Mouse (Mus musculus) central nervous system, embryonic 14 days (tissue): Measurements from ENCODE around the gene Nlrp9a. TPM values are rescaled to one million over a fixed set of nuclear protein-coding genes. Genes with fewer than 3 reads are reported as not detected.

ENCODE experiments used
- polyA plus RNA-seq: library from polyadenylated mRNA; depleted of rRNA; stranded (reverse); fragments of >200 nt; gene quantifications from 2 replicates; pipeline ENCODE4 v1.2.3, GENCODE M21; 2012; rRNA removed

The Nlrp9a gene
- polyA plus RNA-seq, result not detected in 2 replicates

DNA sequence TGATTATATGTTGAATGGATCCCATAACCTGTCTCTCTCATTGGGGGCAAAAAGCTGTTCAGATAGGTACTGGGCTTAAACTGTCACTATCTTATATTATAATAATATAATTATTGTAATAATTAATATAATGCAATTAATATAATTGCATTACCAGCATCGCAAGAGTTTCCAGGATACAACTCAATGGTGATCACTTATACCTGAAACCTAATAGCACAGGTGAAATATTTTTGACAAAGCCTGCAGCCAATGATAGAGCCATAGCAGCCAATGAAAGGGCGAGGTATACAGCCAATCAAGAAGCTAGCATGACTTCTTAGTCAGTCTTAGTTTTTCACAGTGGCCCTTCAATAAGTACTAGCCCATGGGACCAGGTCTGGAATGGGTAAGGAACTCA, at the start of gene Nlrp9a:
Nlrp9a (plus strand) TSS at position 301 of the 400 bp plus-strand sequence.

DNA sequence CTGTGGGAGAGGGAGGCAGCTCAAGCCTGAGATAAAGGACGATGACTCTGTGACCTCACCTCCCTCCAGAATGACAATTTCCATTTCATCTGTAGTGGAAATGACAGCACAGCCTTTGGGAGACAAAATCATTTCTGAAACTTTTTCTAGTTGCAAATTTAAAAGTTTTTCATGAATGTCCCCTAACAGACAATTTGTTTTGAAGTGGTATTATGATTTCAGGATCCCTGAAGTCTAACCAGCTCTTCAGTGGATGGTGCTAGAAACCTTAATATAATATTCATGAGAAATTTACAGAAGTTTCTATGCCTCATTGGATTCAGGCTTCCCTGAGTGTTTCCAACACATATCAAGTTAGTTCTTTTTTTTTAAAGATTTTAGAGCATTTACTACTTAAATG, 83.5 kb downstream of the Nlrp9a start, which contains the start of gene Vmn1r185:
Vmn1r185 (minus strand) TSS at position 101 of the 400 bp plus-strand sequence.

Other genes with a start within 250 kb of the Nlrp9a start
- not detected in 2 replicates for gene Cyp2a4, start 227.9 kb upstream of the Nlrp9a start, polyA plus RNA-seq
- not detected in 2 replicates for gene Nlrp9c, start 131.3 kb upstream of the Nlrp9a start, polyA plus RNA-seq
- not detected in 2 replicates for gene Nlrp4a, start 99.9 kb upstream of the Nlrp9a start, polyA plus RNA-seq
- not detected in 2 replicates for gene Vmn1r185, start 83.4 kb downstream of the Nlrp9a start, polyA plus RNA-seq
- gene Cyp2b23, start 151.4 kb downstream of the Nlrp9a start, polyA plus RNA-seq, result 0.05 TPM in 1 of 2 replicates, not detected in the other
- not detected in 2 replicates for gene Cyp2b19, start 222.1 kb downstream of the Nlrp9a start, polyA plus RNA-seq